Mouse (Mus musculus): ENCODE measurements around the gene Bicral. TPM values are rescaled to one million over a fixed set of nuclear protein-coding genes. Genes with fewer than 3 reads are reported as not detected.
"Not testable (repeated sequence)": the region's sequence is repeated elsewhere in the genome, so short reads cannot be mapped to it uniquely, and the experiment has no call there.

Gene Bicral
- polyA plus RNA-seq, 1 experiment, result 33.1 TPM

- H3K4me3 ChIP-seq (ENCODE audit: insufficient read depth, low read length), result no peak overlapping the region
- peaks cover 3% of the 10 kb centered on the region; the same call in 1 of the 2 replicates for H3K4me1 ChIP-seq (ENCODE audit: control insufficient read depth, insufficient read depth, low read length)
- no peak overlapping the region for H3K27ac ChIP-seq (ENCODE audit: insufficient read depth, low read length)
- TF ChIP-seq POLR2A (IDR thresholded peaks at IDR 0.05; ENCODE audit: extremely low read depth, insufficient read depth, low read length) (0 out of 2 replicates have a peak, but pooled peaks have one; percentile 8), CTCF (IDR thresholded peaks at IDR 0.05; ENCODE audit: extremely low read depth, insufficient read depth, low read length) (no peak)
These were observed 5.6 kb downstream of the Bicral start for GRCm38 (mm10) chr17:46852725-46853124.

- no peaks in the 10 kb centered on the region for H3K4me1 ChIP-seq (ENCODE audit: control insufficient read depth, insufficient read depth, low read length)
- H3K4me3 ChIP-seq (ENCODE audit: insufficient read depth, low read length), result no peak overlapping the region
- TF ChIP-seq POLR2A (IDR thresholded peaks at IDR 0.05; ENCODE audit: extremely low read depth, insufficient read depth, low read length) (no peak), CTCF (IDR thresholded peaks at IDR 0.05; ENCODE audit: extremely low read depth, insufficient read depth, low read length) (no peak)
- no peak overlapping the region for H3K27ac ChIP-seq (ENCODE audit: insufficient read depth, low read length)
These were observed 11.1 kb downstream of the Bicral start for GRCm38 (mm10) chr17:46847206-46847605.

DNA sequence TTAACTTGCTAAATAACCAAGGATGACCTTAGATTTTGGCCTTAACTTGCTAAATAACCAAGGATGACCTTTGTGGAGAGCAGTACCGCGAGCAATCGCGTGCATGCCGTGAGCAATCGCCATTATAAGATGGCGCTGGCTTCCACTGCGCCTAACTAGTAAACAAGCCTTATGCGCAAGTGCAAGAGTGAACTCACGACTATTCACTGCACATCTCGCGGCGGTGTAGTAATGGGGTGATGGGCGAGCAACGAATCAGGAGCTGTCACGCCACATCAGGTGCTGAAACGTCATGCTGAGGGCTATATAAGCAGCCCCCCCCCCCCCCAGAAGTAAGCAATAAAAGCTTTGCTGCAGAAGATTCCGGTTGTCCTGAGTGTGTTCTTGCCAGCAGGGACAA lies 11.7 kb downstream of the Bicral start:
- H3K27ac ChIP-seq (ENCODE audit: insufficient read depth, low read length); H3K4me3 ChIP-seq (ENCODE audit: insufficient read depth, low read length): not testable (repeated sequence)

DNA sequence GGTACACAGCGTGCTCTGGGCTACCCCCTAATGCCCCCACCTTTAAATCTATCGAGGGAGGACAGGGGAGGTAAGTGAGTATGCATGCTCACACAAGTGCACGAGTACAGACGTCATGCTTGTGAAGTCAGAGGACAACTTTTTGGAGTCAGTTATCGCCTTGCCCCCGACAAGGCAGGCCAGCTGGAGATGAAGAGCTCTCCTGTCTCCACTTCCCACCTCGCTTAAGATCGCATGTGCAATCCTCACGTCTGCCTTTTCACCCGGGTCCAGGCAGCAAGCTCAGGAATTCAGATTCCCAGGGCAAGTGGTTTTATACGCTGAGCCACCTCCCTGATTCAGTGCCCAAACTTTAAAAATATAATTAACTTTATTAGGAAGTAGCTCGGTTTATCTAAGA lies 13.0 kb downstream of the Bicral start:
- no peak for TF ChIP-seq POLR2A (IDR thresholded peaks at IDR 0.05; ENCODE audit: extremely low read depth, insufficient read depth, low read length)
- TF ChIP-seq CTCF (IDR thresholded peaks at IDR 0.05; ENCODE audit: extremely low read depth, insufficient read depth, low read length), result no peak
- Histone ChIP-seq H3K27ac (ENCODE audit: insufficient read depth, low read length) (no peak overlapping the region), H3K4me1 (ENCODE audit: control insufficient read depth, insufficient read depth, low read length) (no peaks in the 10 kb centered on the region), H3K4me3 (ENCODE audit: insufficient read depth, low read length) (no peak overlapping the region)

More for the DNA sequence above, 11.7 kb downstream of the Bicral start:
- H3K4me1 ChIP-seq (ENCODE audit: control insufficient read depth, insufficient read depth, low read length), result not testable (repeated sequence)

DNA sequence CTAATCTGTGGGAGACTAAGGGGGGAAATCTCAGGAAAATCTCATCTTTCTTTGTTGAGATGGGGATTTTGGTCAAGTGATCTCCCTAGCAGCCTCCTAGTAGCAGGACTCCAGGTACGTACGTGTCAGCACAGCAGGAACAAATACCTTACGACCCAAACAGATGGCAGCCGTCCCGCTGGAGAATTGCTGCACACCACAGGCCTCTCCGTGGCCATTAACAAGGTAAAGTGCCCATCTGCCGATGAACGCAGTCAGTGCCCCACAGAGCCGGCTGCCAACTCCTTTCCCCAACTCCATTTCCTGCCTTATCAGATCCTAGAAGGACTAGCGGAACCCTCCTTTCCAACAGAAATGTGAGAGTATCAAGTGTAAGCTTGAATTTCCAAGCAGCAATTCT lies 13.5 kb downstream of the Bicral start:
- H3K4me3 ChIP-seq (ENCODE audit: insufficient read depth, low read length), result no peak overlapping the region
- H3K27ac ChIP-seq (ENCODE audit: insufficient read depth, low read length), result no peak overlapping the region
- TF ChIP-seq CTCF (IDR thresholded peaks at IDR 0.05; ENCODE audit: extremely low read depth, insufficient read depth, low read length) (no peak), POLR2A (IDR thresholded peaks at IDR 0.05; ENCODE audit: extremely low read depth, insufficient read depth, low read length) (no peak)
- H3K4me1 ChIP-seq (ENCODE audit: control insufficient read depth, insufficient read depth, low read length), result no peaks in the 10 kb centered on the region

DNA sequence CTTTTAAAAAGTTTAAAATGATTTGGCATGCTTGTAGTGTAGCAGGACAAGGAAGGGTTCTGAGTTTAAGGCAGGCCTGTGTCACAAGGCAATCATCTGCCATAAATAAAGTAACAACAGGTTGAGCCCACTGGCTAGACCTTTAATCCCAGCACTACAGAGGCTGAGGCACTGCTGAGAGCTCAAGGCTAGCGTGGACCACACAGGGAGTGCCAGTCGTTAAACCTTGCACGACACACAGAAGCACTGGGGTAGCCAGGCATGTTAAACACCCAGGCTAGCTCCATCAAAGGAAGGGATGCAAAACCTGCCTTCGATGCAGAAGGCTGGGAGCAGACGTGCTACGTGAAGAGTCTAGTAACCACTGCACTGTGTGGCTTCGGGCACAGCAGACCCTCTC lies 14.6 kb downstream of the Bicral start:
- H3K27ac ChIP-seq (ENCODE audit: insufficient read depth, low read length), result no peak overlapping the region
- TF ChIP-seq CTCF (IDR thresholded peaks at IDR 0.05; ENCODE audit: extremely low read depth, insufficient read depth, low read length) (no peak), POLR2A (IDR thresholded peaks at IDR 0.05; ENCODE audit: extremely low read depth, insufficient read depth, low read length) (no peak)
- no peak overlapping the region for H3K4me3 ChIP-seq (ENCODE audit: insufficient read depth, low read length)
- no peaks in the 10 kb centered on the region for H3K4me1 ChIP-seq (ENCODE audit: control insufficient read depth, insufficient read depth, low read length)

- TF ChIP-seq POLR2A (IDR thresholded peaks at IDR 0.05; ENCODE audit: extremely low read depth, insufficient read depth, low read length) (no peak), CTCF (IDR thresholded peaks at IDR 0.05; ENCODE audit: extremely low read depth, insufficient read depth, low read length) (no peak)
- Histone ChIP-seq H3K4me1 (ENCODE audit: control insufficient read depth, insufficient read depth, low read length) (no peaks in the 10 kb centered on the region), H3K4me3 (ENCODE audit: insufficient read depth, low read length) (no peak overlapping the region), H3K27ac (ENCODE audit: insufficient read depth, low read length) (no peak overlapping the region)
These were observed 15.3 kb downstream of the Bicral start for GRCm38 (mm10) chr17:46843022-46843421.

DNA sequence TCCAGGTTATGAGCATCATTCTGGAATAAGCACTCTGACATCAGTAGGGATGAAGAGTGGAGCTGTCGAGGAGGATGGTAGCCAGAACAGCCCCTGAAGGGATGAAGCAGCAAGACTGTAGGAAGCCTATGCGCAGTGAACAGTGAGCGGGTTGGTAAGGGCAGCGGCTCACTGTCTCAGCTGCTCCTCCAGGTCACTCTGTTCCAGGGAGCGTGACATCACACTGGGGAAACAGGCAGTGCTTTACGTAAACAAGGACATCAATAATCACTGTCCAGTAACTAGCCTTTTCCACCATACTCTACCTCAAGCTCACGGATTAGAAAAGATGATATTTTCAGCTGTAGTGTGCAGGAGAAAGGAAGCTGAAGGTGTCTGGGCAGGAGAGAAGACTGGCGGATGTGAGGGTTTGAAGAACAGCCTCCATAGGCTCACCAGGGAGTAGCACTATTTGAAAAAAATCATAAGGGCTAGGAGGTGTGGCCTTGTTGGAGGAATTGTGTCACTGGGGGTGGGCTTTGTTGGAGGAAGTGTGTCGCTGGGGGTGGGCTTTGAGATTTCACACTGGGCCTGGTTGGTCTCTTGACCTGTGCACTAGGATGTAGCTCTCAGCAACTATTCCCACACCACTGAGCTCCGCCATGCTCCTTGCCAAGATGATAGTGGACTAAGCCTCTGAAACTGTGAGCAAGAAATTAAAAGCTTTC lies 17.8 kb downstream of the Bicral start:
- Histone ChIP-seq H3K4me3 (ENCODE audit: insufficient read depth, low read length) (no peak overlapping the region), H3K4me1 (ENCODE audit: control insufficient read depth, insufficient read depth, low read length) (no peaks in the 10 kb centered on the region), H3K27ac (ENCODE audit: insufficient read depth, low read length) (no peak overlapping the region)
- no peak for TF ChIP-seq POLR2A (IDR thresholded peaks at IDR 0.05; ENCODE audit: extremely low read depth, insufficient read depth, low read length)
- TF ChIP-seq CTCF (IDR thresholded peaks at IDR 0.05; ENCODE audit: extremely low read depth, insufficient read depth, low read length), result no peak

DNA sequence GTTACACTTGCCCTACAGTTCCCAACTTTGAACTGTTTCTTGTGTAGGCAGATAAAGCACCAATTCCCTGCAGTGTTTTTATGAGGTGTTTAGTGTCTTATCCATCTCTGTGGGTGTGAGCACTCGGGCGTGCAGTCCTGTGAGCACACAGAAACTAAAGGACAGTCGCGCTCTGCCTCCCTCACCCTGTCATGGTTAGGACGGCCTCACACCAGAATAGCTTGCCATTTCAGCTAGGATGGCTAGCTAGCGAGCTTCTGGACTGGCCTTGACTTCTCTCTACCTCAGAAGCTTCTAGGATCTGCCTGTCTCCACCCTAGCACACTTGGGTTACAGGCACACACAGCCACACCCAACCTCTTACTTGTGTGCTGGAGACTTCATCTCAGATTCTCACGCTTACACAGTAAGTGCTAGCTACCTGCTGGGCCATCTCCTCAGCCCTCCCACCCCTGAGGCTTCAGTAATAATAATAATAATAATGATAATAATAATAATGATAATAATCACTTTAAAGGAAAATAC lies 19.8 kb downstream of the Bicral start:
- TF ChIP-seq CTCF (IDR thresholded peaks at IDR 0.05; ENCODE audit: extremely low read depth, insufficient read depth, low read length) (no peak), POLR2A (IDR thresholded peaks at IDR 0.05; ENCODE audit: extremely low read depth, insufficient read depth, low read length) (no peak)
- no peak overlapping the region for H3K4me3 ChIP-seq (ENCODE audit: insufficient read depth, low read length)
- peaks cover 2% of the 10 kb centered on the region; the same call in 1 of the 2 replicates for H3K4me1 ChIP-seq (ENCODE audit: control insufficient read depth, insufficient read depth, low read length)
- no peak overlapping the region for H3K27ac ChIP-seq (ENCODE audit: insufficient read depth, low read length)

DNA sequence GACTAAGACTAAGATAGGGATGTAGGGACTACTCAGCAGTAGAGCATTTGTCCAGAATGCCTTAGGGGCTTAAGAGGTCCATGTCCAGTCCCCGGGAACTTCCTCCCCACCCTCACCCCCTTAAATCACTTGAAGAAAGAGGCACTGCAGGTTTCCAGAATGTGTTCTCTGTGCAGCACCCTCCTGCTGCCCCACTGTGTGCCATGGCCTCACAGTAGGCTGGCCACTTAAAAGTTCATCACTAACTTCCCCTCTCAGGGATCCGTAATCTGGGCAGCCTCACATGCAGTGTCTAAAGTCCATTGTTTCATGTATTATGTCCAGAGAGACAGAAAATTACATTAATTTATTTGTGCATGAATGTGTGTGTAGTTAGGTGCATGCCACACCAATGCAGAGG lies 20.4 kb downstream of the Bicral start:
- TF ChIP-seq POLR2A (IDR thresholded peaks at IDR 0.05; ENCODE audit: extremely low read depth, insufficient read depth, low read length), result no peak
- no peak overlapping the region for H3K27ac ChIP-seq (ENCODE audit: insufficient read depth, low read length)
- H3K4me3 ChIP-seq (ENCODE audit: insufficient read depth, low read length), result no peak overlapping the region
- peaks cover 2% of the 10 kb centered on the region; the same call in 1 of the 2 replicates for H3K4me1 ChIP-seq (ENCODE audit: control insufficient read depth, insufficient read depth, low read length)
